Mouse (Mus musculus) ES-Bruce4 (cell line): ENCODE data around the gene Mrpl11. TPM values are rescaled to one million over a fixed set of nuclear protein-coding genes. Genes with fewer than 3 reads are reported as not detected.

Source experiments
- H3K27ac ChIP-seq: 2 replicates; pipeline ENCODE4 v1.5.1; 2012; ENCODE audit warnings: low read length, inconsistent platforms; ENCODE audit not compliant: insufficient read depth
- H3K27me3 ChIP-seq: 2 replicates; pipeline ENCODE4 v1.6.1; 2012; ENCODE audit warnings: mild to moderate bottlenecking, low read length, inconsistent platforms; ENCODE audit not compliant: control insufficient read depth, poor library complexity, insufficient read depth, severe bottlenecking
- H3K36me3 ChIP-seq: 2 replicates; pipeline ENCODE4 v1.6.1; 2012; ENCODE audit warnings: inconsistent platforms, mild to moderate bottlenecking, low read length, moderate library complexity; ENCODE audit not compliant: control insufficient read depth, poor library complexity, insufficient read depth, severe bottlenecking
- H3K4me1 ChIP-seq: one replicate; pipeline ENCODE4 v1.8.1; 2011; ENCODE audit warnings: low read length; ENCODE audit not compliant: control insufficient read depth, insufficient read depth
- H3K4me3 ChIP-seq: 2 replicates; pipeline ENCODE4 v1.5.1; 2011; ENCODE audit warnings: low read depth, mild to moderate bottlenecking, low read length
- H3K9ac ChIP-seq: 2 replicates; pipeline ENCODE4 v1.6.1; 2012; ENCODE audit warnings: low read depth, mild to moderate bottlenecking, inconsistent platforms; ENCODE audit not compliant: poor library complexity, severe bottlenecking
- H3K9me3 ChIP-seq: replicated peaks from 2 replicates; pipeline ENCODE4 v1.6.1; 2012; ENCODE audit warnings: mild to moderate bottlenecking, low read length, inconsistent platforms; ENCODE audit not compliant: control insufficient read depth, poor library complexity, insufficient read depth, severe bottlenecking
- CTCF ChIP-seq: IDR thresholded peaks from one replicate; pipeline ENCODE4 v1.8.1; 2011; ENCODE audit warnings: low read depth, low read length
- EP300 ChIP-seq: IDR thresholded peaks from 2 replicates; pipeline ENCODE4 v1.6.1; 2011; ENCODE audit warnings: low read depth, low read length; ENCODE audit not compliant: insufficient read depth
- POLR2A ChIP-seq: IDR thresholded peaks from one replicate; pipeline ENCODE4 v1.8.1; 2011; ENCODE audit warnings: low read length; ENCODE audit not compliant: insufficient read depth
- polyA plus RNA-seq: library from polyadenylated mRNA; stranded (reverse); fragments of >200 nt; gene quantifications from 2 replicates; pipeline ENCODE4 v1.2.4, GENCODE M21; 2011; ENCODE audit warnings: low read depth; ENCODE audit not compliant: missing spikeins, insufficient read depth, insufficient read length

Mrpl11 gene
- polyA plus RNA-seq, 1 experiment = 135 TPM

- Histone ChIP-seq H3K4me1 (no peaks in the 10 kb centered on the region), H3K4me3 (peak within 1 kb of the TSS; percentile 97), H3K9me3 (no peaks in the 10 kb centered on the region), H3K27ac (0 out of 2 replicates have a peak within 1 kb of the TSS, but pooled peaks have one; percentile 5), H3K27me3 (no peaks in the 10 kb centered on the region), H3K9ac (peak within 1 kb of the TSS; percentile 62), H3K36me3 (peaks cover 10% of the 10 kb centered on the region)
- TF ChIP-seq CTCF (no peak), POLR2A (peak; percentile 44), EP300 (0 out of 2 replicates have a peak, but pooled peaks have one; percentile 10)
Measured at GRCm38 (mm10) chr19:4927904-4928531, 33.9 kb upstream of the Mrpl11 start, which contains the start of gene Dpp3. Dpp3 (minus strand) TSS chr19:4928287.

GRCm38 (mm10) chr19:4928781-4929180 lies 33.2 kb upstream of the Mrpl11 start:
- Histone ChIP-seq H3K9ac (peak overlapping the region; percentile 39), H3K27me3 (no peaks in the 10 kb centered on the region), H3K4me1 (no peaks in the 10 kb centered on the region), H3K4me3 (no peak overlapping the region), H3K36me3 (peaks cover 5% of the 10 kb centered on the region), H3K27ac (no peak overlapping the region), H3K9me3 (no peaks in the 10 kb centered on the region)
- TF ChIP-seq CTCF = no peak
- no peak for TF ChIP-seq EP300
- TF ChIP-seq POLR2A = no peak

GRCm38 (mm10) chr19:4936896-4937295 lies 25.1 kb upstream of the Mrpl11 start:
- H3K9me3 ChIP-seq = no peaks in the 10 kb centered on the region
- no peak overlapping the region for H3K27ac ChIP-seq
- no peak for TF ChIP-seq CTCF
- no peak for TF ChIP-seq EP300
- no peak for TF ChIP-seq POLR2A
- H3K36me3 ChIP-seq = no peaks in the 10 kb centered on the region
- H3K4me3 ChIP-seq = no peak overlapping the region
- H3K27me3 ChIP-seq = no peaks in the 10 kb centered on the region
- no peaks in the 10 kb centered on the region for H3K4me1 ChIP-seq
- no peak overlapping the region for H3K9ac ChIP-seq

- Histone ChIP-seq H3K27me3 (no peaks in the 10 kb centered on the region), H3K4me3 (no peak overlapping the region), H3K4me1 (no peaks in the 10 kb centered on the region), H3K9ac (no peak overlapping the region), H3K36me3 (no peaks in the 10 kb centered on the region), H3K9me3 (no peaks in the 10 kb centered on the region), H3K27ac (no peak overlapping the region)
- no peak for TF ChIP-seq EP300
- no peak for TF ChIP-seq POLR2A
- no peak for TF ChIP-seq CTCF
Measured at GRCm38 (mm10) chr19:4937444-4938310, 24.3 kb upstream of the Mrpl11 start.

- Histone ChIP-seq H3K9me3 (no peaks in the 10 kb centered on the region), H3K9ac (peak within 1 kb of the TSS; percentile 56), H3K4me1 (peaks cover 3% of the 10 kb centered on the region), H3K27me3 (no peaks in the 10 kb centered on the region), H3K4me3 (peak within 1 kb of the TSS; percentile 69), H3K36me3 (no peaks in the 10 kb centered on the region), H3K27ac (no peak within 1 kb of the TSS)
- no peak for TF ChIP-seq EP300
- no peak for TF ChIP-seq POLR2A
- no peak for TF ChIP-seq CTCF
Measured at GRCm38 (mm10) chr19:4942551-4943252, 19.2 kb upstream of the Mrpl11 start, which contains the start of gene Peli3. Peli3 (minus strand) TSS chr19:4943127.
